Mouse (Mus musculus): ENCODE data around the gene Pcolce. TPM values are rescaled to one million over a fixed set of nuclear protein-coding genes. Genes with fewer than 3 reads are reported as not detected.

Pcolce gene
- polyA plus RNA-seq, 1 experiment from 2014 or later, result 128 TPM

- peak overlapping the region; percentile 49 for H3K9ac ChIP-seq
- H3K9me3 ChIP-seq, result no peaks in the 10 kb centered on the region
- H3K36me3 ChIP-seq, result no peaks in the 10 kb centered on the region
- peak overlapping the region; percentile 38 for H3K4me3 ChIP-seq
- 0 out of 2 replicates have a peak overlapping the region, but pooled peaks have one; percentile 31 for H3K27ac ChIP-seq
- peaks cover 12% of the 10 kb centered on the region for H3K27me3 ChIP-seq
- peak overlapping the region; percentile 61 for H3K4me2 ChIP-seq (replicated peaks)
- ATAC-seq (ENCODE audit: insufficient number of reproducible peaks, insufficient read depth, low FRiP score, low TSS enrichment), result peak; percentile 60
- H3K4me1 ChIP-seq, result peaks cover 10% of the 10 kb centered on the region; the same call in 1 of the 2 replicates
- WGBS, result 6% methylated on average over 27 of the region's 27 CpGs
Measured at GRCm38 (mm10) chr5:137583670-137584169, 29.9 kb downstream of the Pcolce start.

GRCm38 (mm10) chr5:137582702-137583101 lies 30.9 kb downstream of the Pcolce start:
- Histone ChIP-seq H3K27me3 (peaks cover 12% of the 10 kb centered on the region), H3K36me3 (no peaks in the 10 kb centered on the region), H3K27ac (no peak overlapping the region), H3K4me2 (replicated peaks) (peak overlapping the region; percentile 61; the same call in 1 of the 2 replicates), H3K4me1 (peaks cover 10% of the 10 kb centered on the region; the same call in 1 of the 2 replicates), H3K9ac (no peak overlapping the region), H3K4me3 (no peak overlapping the region), H3K9me3 (no peaks in the 10 kb centered on the region)
- no peak for ATAC-seq (ENCODE audit: insufficient number of reproducible peaks, insufficient read depth, low FRiP score, low TSS enrichment)
- WGBS, result 22% methylated on average over 8 of the region's 8 CpGs

DNA sequence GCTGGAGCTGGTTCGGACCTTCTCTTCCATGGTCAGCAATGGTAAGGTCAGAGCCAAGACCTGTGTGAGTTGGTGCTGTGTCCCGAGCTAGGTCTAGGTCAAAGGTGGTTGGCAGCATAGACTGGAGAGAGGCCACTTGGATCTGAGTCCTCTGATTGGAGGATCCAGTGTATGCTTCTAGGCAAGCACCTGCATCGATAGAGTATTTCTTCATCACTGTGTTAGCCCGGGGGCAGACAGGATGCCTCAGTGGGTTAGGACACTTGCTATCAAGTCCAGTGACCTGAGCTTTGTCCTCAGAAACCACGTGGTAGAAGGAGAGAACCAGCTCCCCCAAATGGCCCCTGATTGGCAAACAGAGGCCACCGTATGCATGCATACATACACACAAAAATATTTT lies 33.3 kb downstream of the Pcolce start:
- Histone ChIP-seq H3K9me3 (no peaks in the 10 kb centered on the region), H3K4me1 (peaks cover 10% of the 10 kb centered on the region; the same call in 1 of the 2 replicates), H3K4me2 (replicated peaks) (no peak overlapping the region), H3K4me3 (no peak overlapping the region), H3K27me3 (peaks cover 12% of the 10 kb centered on the region), H3K9ac (no peak overlapping the region), H3K27ac (no peak overlapping the region), H3K36me3 (no peaks in the 10 kb centered on the region)
- 82% methylated on average over 6 of the region's 6 CpGs for WGBS
- no peak for ATAC-seq (ENCODE audit: insufficient number of reproducible peaks, insufficient read depth, low FRiP score, low TSS enrichment)

- no peaks in the 10 kb centered on the region for H3K36me3 ChIP-seq
- no peak overlapping the region for H3K27ac ChIP-seq
- WGBS, result 6% methylated on average over 27 of the region's 27 CpGs
- no peaks in the 10 kb centered on the region for H3K4me1 ChIP-seq
- H3K9ac ChIP-seq, result 0 out of 2 replicates have a peak overlapping the region, but pooled peaks have one; percentile 20
- H3K4me2 ChIP-seq (replicated peaks), result peak overlapping the region; percentile 46
- H3K4me3 ChIP-seq, result 0 out of 2 replicates have a peak overlapping the region, but pooled peaks have one; percentile 16
- H3K9me3 ChIP-seq, result no peaks in the 10 kb centered on the region
- peaks cover 11% of the 10 kb centered on the region; the same call in 1 of the 2 replicates for H3K27me3 ChIP-seq
- ATAC-seq (ENCODE audit: insufficient number of reproducible peaks, insufficient read depth, low FRiP score, low TSS enrichment), result no peak
Measured at GRCm38 (mm10) chr5:137574470-137574901, 39.1 kb downstream of the Pcolce start.

GRCm38 (mm10) chr5:137570691-137571586 lies 42.6 kb downstream of the Pcolce start:
- Histone ChIP-seq H3K27ac (no peak overlapping the region), H3K4me2 (replicated peaks) (no peak overlapping the region), H3K9ac (no peak overlapping the region), H3K36me3 (no peaks in the 10 kb centered on the region), H3K9me3 (no peaks in the 10 kb centered on the region), H3K4me3 (no peak overlapping the region), H3K4me1 (no peaks in the 10 kb centered on the region), H3K27me3 (peaks cover 11% of the 10 kb centered on the region; the same call in 1 of the 2 replicates)
- no peak for ATAC-seq (ENCODE audit: insufficient number of reproducible peaks, insufficient read depth, low FRiP score, low TSS enrichment)
- WGBS, result 78% methylated on average over 17 of the region's 17 CpGs

GRCm38 (mm10) chr5:137570181-137570580 lies 43.4 kb downstream of the Pcolce start:
- Histone ChIP-seq H3K27me3 (peaks cover 11% of the 10 kb centered on the region; the same call in 1 of the 2 replicates), H3K9me3 (no peaks in the 10 kb centered on the region), H3K4me1 (no peaks in the 10 kb centered on the region), H3K4me3 (no peak overlapping the region), H3K36me3 (no peaks in the 10 kb centered on the region), H3K27ac (no peak overlapping the region), H3K9ac (no peak overlapping the region), H3K4me2 (replicated peaks) (no peak overlapping the region)
- no peak for ATAC-seq (ENCODE audit: insufficient number of reproducible peaks, insufficient read depth, low FRiP score, low TSS enrichment)
- 63% methylated on average over 7 of the region's 7 CpGs for WGBS

DNA sequence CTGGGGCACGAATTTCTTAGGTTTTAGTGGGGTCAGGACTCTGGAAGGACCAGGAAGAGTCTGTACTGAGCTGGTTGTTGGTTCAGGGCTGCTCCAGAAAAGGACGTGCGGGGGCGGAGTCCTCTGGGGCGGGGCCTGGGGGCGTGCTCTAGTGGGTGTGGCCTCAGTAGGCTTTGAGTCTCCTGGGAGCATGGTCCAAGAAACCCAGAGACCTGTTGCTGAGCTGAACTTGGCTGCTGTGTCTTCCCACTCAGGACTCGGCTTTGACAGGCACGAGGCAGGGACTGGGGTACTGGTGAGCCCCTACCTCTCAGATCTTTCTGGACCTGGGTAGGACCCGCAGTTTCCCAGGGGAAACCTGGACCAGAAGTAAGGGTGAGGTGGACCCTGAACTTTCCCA lies 43.9 kb downstream of the Pcolce start, which contains the start of gene Tfr2:
Gene Tfr2 (plus strand): TSS at position 176 of the 400 bp plus-strand sequence.
- H3K9ac ChIP-seq, result no peak within 1 kb of the TSS
- ATAC-seq (ENCODE audit: insufficient number of reproducible peaks, insufficient read depth, low FRiP score, low TSS enrichment), result no peak
- no peaks in the 10 kb centered on the region for H3K9me3 ChIP-seq
- peaks cover 6% of the 10 kb centered on the region; the same call in 1 of the 2 replicates for H3K27me3 ChIP-seq
- no peak within 1 kb of the TSS for H3K4me2 ChIP-seq (replicated peaks)
- H3K4me1 ChIP-seq, result no peaks in the 10 kb centered on the region
- WGBS, result 38% methylated on average over 9 of the region's 9 CpGs
- H3K4me3 ChIP-seq, result no peak within 1 kb of the TSS
- no peak within 1 kb of the TSS for H3K27ac ChIP-seq
- H3K36me3 ChIP-seq, result no peaks in the 10 kb centered on the region

DNA sequence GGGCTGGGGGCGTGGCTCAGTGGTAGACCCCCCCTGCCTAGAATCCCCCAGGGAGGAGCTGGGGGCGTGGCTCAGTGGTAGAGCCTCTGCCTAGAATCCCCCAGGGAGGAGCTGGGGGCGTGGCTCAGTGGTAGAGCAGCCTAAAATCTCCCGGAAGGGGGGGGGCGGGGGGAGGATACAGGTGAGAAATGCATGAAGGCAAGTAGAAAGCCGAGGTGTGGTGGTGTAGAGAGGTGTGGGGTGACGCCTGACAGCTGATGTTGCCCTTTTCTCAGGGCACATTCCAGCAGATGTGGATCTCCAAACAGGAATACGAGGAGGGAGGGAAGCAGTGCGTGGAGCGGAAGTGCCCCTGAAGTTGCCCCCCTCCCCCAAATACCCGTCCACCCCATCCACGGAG lies 44.6 kb downstream of the Pcolce start:
- Histone ChIP-seq H3K27ac (no peak overlapping the region), H3K9me3 (no peaks in the 10 kb centered on the region), H3K4me1 (no peaks in the 10 kb centered on the region), H3K27me3 (no peaks in the 10 kb centered on the region; the same call in 1 of the 2 replicates), H3K36me3 (no peaks in the 10 kb centered on the region), H3K4me3 (no peak overlapping the region), H3K9ac (no peak overlapping the region), H3K4me2 (replicated peaks) (no peak overlapping the region)
- ATAC-seq (ENCODE audit: insufficient number of reproducible peaks, insufficient read depth, low FRiP score, low TSS enrichment), result no peak
- WGBS, result 64% methylated on average over 12 of the region's 12 CpGs

GRCm38 (mm10) chr5:137568223-137568798 lies 45.3 kb downstream of the Pcolce start:
- H3K9ac ChIP-seq, result no peak overlapping the region
- ATAC-seq (ENCODE audit: insufficient number of reproducible peaks, insufficient read depth, low FRiP score, low TSS enrichment), result no peak
- 80% methylated on average over 8 of the region's 8 CpGs for WGBS
- no peaks in the 10 kb centered on the region for H3K36me3 ChIP-seq
- no peaks in the 10 kb centered on the region; the same call in 1 of the 2 replicates for H3K27me3 ChIP-seq
- H3K9me3 ChIP-seq, result no peaks in the 10 kb centered on the region
- H3K4me3 ChIP-seq, result no peak overlapping the region
- no peak overlapping the region for H3K27ac ChIP-seq
- no peaks in the 10 kb centered on the region for H3K4me1 ChIP-seq
- H3K4me2 ChIP-seq (replicated peaks), result no peak overlapping the region

GRCm38 (mm10) chr5:137566416-137566815 lies 47.2 kb downstream of the Pcolce start:
- Histone ChIP-seq H3K9ac (no peak overlapping the region), H3K4me1 (no peaks in the 10 kb centered on the region), H3K4me3 (no peak overlapping the region), H3K36me3 (no peaks in the 10 kb centered on the region), H3K9me3 (no peaks in the 10 kb centered on the region), H3K27ac (no peak overlapping the region), H3K4me2 (replicated peaks) (no peak overlapping the region), H3K27me3 (no peaks in the 10 kb centered on the region)
- no peak for ATAC-seq (ENCODE audit: insufficient number of reproducible peaks, insufficient read depth, low FRiP score, low TSS enrichment)
- WGBS, result 98% methylated on average over 5 of the region's 5 CpGs

- Histone ChIP-seq H3K4me3 (no peak overlapping the region), H3K4me1 (no peaks in the 10 kb centered on the region), H3K27ac (no peak overlapping the region), H3K9ac (no peak overlapping the region), H3K4me2 (replicated peaks) (no peak overlapping the region), H3K9me3 (no peaks in the 10 kb centered on the region), H3K36me3 (no peaks in the 10 kb centered on the region), H3K27me3 (no peaks in the 10 kb centered on the region)
- no peak for ATAC-seq (ENCODE audit: insufficient number of reproducible peaks, insufficient read depth, low FRiP score, low TSS enrichment)
- WGBS, result 70% methylated on average over 6 of the region's 6 CpGs
Measured at GRCm38 (mm10) chr5:137565744-137566143, 47.8 kb downstream of the Pcolce start.
